Mouse (Mus musculus): ENCODE results near the gene Ggta1. TPM values are rescaled to one million over a fixed set of nuclear protein-coding genes. Genes with fewer than 3 reads are reported as not detected.

The Ggta1 gene
- polyA plus RNA-seq (2014; fragmentation: Nextera tagmentation; extraction: Ambion mirVana) = 37.9 and 39.4 TPM in 2 replicates

DNA sequence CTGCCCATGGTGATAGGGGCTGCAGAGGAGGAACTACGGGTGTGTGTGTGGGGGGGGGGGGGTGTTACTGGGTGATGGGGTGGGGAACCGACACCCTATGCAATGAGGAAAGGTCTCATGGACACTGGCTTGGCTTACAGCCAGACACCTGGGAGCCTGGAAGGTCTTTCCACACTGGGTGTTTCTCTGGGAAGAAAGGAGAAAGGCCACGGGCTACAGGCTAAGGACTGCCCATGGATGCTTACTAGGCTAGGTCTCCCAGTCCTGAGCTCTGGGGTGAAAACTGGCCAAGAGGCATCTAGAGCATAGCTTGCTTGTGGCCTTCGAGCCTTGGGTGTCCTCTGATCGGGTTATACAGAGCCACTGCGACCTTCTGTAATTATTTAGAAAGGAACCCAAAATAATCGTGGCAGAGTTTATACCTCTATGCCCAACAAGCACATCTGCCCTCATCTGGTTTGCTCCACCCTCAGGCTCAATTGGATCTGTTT, at the start of gene Ggta1:
Gene Ggta1, minus strand, starts transcription at position 441 of the 491 bp plus-strand sequence.
- peak within 1 kb of the TSS; percentile 86 for H3K9ac ChIP-seq (ENCODE audit: low read length)
- H3K4me1 ChIP-seq (ENCODE audit: control insufficient read depth in 2 of 2, insufficient read depth in 2 of 2, low read length in 2 of 2) = peaks cover 13 to 20% of the 10 kb centered on the region in 2 experiments
- no peaks in the 10 kb centered on the region for H3K9me3 ChIP-seq (ENCODE audit: control insufficient read depth, low read length)
- 15% methylated on average over 7 of the region's 7 CpGs for WGBS
- no peaks in the 10 kb centered on the region for H3K27me3 ChIP-seq (ENCODE audit: control insufficient read depth, insufficient read depth, low read length)
- no peak for ATAC-seq (ENCODE audit: insufficient number of reproducible peaks, insufficient read depth, low FRiP score, low read depth)
- H3K27ac ChIP-seq (replicated peaks in 1 of 2; ENCODE audit: control insufficient read depth in 1 of 2, insufficient read depth in 1 of 2, low read depth in 2 of 2, low read length in 2 of 2) = peak within 1 kb of the TSS; percentile 80 to 89
- peak within 1 kb of the TSS; percentile 67 to 77 for H3K4me3 ChIP-seq (ENCODE audit: control insufficient read depth in 1 of 2, insufficient read depth in 1 of 2, low read depth in 1 of 2, low read length in 2 of 2)
- H3K4me2 ChIP-seq (ENCODE audit: low read length) = peak within 1 kb of the TSS; percentile 95
- peaks cover under 1% of the 10 kb centered on the region; the same call in 1 of the 2 replicates for H3K36me3 ChIP-seq (ENCODE audit: control insufficient read depth, insufficient read depth, low read length)

DNA sequence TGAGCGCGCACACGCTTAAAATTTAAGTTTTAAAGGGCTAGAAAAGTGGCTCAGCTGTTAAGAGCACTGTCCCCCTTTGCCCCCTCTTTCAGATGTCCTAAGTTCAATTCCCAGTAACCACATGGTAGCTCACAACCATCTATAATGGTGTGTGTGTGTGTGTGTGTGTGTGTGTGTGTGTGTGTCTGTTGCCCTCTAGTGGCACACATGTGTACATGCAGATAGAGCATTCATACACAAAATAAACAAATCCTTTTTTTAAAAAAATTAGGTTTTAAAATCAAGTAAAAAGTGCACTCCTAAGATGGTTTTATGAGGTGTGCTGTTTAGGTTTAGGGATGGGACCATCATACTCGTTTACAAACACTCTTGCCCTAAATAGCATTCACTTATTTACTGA, 49.2 kb upstream of the Ggta1 start:
- Histone ChIP-seq H3K4me1 (ENCODE audit: control insufficient read depth in 2 of 2, insufficient read depth in 2 of 2, low read length in 2 of 2) (peaks cover 37 to 51% of the 10 kb centered on the region in 2 experiments), H3K4me2 (ENCODE audit: low read length) (no peak overlapping the region), H3K4me3 (ENCODE audit: control insufficient read depth in 1 of 2, insufficient read depth in 1 of 2, low read depth in 1 of 2, low read length in 2 of 2) (no peak overlapping the region), H3K27me3 (ENCODE audit: control insufficient read depth, insufficient read depth, low read length) (no peaks in the 10 kb centered on the region), H3K9ac (ENCODE audit: low read length) (no peak overlapping the region), H3K9me3 (ENCODE audit: control insufficient read depth, low read length) (no peaks in the 10 kb centered on the region), H3K36me3 (ENCODE audit: control insufficient read depth, insufficient read depth, low read length) (no peaks in the 10 kb centered on the region), H3K27ac (replicated peaks in 1 of 2; ENCODE audit: control insufficient read depth in 1 of 2, insufficient read depth in 1 of 2, low read depth in 2 of 2, low read length in 2 of 2) (no peak overlapping the region)
- 95% methylated on average over 4 of the region's 4 CpGs for WGBS
- ATAC-seq (ENCODE audit: insufficient number of reproducible peaks, insufficient read depth, low FRiP score, low read depth) = no peak

DNA sequence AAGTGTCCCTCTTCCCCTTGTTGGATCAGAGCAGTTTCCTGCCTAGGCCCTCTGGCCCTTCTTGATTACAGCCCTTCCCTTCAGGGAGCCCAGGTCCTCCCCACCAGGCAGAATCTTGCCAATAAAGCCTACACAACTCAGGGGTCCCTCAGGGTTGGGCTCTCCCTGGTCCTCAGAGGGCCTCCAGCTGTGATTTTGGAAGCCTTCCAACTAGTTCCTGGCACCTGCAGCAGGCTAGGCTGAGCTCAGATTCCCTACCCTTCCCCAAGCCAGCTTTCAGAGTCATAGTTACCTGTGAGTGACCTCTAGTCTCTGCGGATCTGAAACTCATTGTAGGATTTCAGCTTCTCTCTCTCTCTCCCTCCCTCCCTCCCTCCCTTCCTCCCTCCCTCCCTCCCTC, 47.9 kb upstream of the Ggta1 start:
- no peak overlapping the region for H3K9ac ChIP-seq (ENCODE audit: low read length)
- H3K4me1 ChIP-seq (ENCODE audit: control insufficient read depth in 2 of 2, insufficient read depth in 2 of 2, low read length in 2 of 2) = peaks cover 47 to 63% of the 10 kb centered on the region in 2 experiments
- H3K4me2 ChIP-seq (ENCODE audit: low read length) = no peak overlapping the region
- no peak for ATAC-seq (ENCODE audit: insufficient number of reproducible peaks, insufficient read depth, low FRiP score, low read depth)
- H3K27me3 ChIP-seq (ENCODE audit: control insufficient read depth, insufficient read depth, low read length) = no peaks in the 10 kb centered on the region
- H3K27ac ChIP-seq (replicated peaks in 1 of 2; ENCODE audit: control insufficient read depth in 1 of 2, insufficient read depth in 1 of 2, low read depth in 2 of 2, low read length in 2 of 2) = peak overlapping the region; percentile 31 to 66; a peak in 2 of 4 replicates
- WGBS = 15% methylated on average over 1 of the region's 1 CpGs
- H3K9me3 ChIP-seq (ENCODE audit: control insufficient read depth, low read length) = no peaks in the 10 kb centered on the region
- no peaks in the 10 kb centered on the region for H3K36me3 ChIP-seq (ENCODE audit: control insufficient read depth, insufficient read depth, low read length)
- no peak overlapping the region for H3K4me3 ChIP-seq (ENCODE audit: control insufficient read depth in 1 of 2, insufficient read depth in 1 of 2, low read depth in 1 of 2, low read length in 2 of 2)

DNA sequence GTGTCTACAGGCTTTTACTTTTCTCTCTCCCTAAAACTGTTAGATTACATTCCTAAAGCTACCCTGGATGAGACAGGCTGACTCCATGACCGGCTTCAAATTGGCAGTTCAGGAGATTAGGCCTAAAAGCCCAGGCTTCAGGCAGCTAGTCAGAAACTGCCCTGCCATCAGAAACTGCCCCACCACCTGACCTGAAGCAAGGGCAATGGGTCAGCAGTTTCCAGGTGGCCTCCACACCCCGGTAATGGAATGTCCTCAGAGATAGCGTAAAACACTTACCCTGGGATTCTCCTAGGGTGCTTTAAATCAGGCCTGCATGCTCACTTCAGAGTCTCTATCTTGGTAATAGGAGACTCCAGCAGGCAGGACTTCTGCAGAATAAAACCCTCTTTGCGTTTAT, 46.9 kb upstream of the Ggta1 start:
- no peak for ATAC-seq (ENCODE audit: insufficient number of reproducible peaks, insufficient read depth, low FRiP score, low read depth)
- Histone ChIP-seq H3K27me3 (ENCODE audit: control insufficient read depth, insufficient read depth, low read length) (no peaks in the 10 kb centered on the region), H3K9me3 (ENCODE audit: control insufficient read depth, low read length) (no peaks in the 10 kb centered on the region), H3K9ac (ENCODE audit: low read length) (no peak overlapping the region; the same call in 1 of the 2 replicates), H3K4me3 (ENCODE audit: control insufficient read depth in 1 of 2, insufficient read depth in 1 of 2, low read depth in 1 of 2, low read length in 2 of 2) (no peak overlapping the region), H3K27ac (replicated peaks in 1 of 2; ENCODE audit: control insufficient read depth in 1 of 2, insufficient read depth in 1 of 2, low read depth in 2 of 2, low read length in 2 of 2) (peak overlapping the region in 1 of 2 experiments; percentile 81; a peak in 3 of 4 replicates), H3K36me3 (ENCODE audit: control insufficient read depth, insufficient read depth, low read length) (no peaks in the 10 kb centered on the region), H3K4me1 (ENCODE audit: control insufficient read depth in 2 of 2, insufficient read depth in 2 of 2, low read length in 2 of 2) (peaks cover 56 to 71% of the 10 kb centered on the region in 2 experiments), H3K4me2 (ENCODE audit: low read length) (no peak overlapping the region)
- WGBS = 28% methylated on average over 4 of the region's 4 CpGs

DNA sequence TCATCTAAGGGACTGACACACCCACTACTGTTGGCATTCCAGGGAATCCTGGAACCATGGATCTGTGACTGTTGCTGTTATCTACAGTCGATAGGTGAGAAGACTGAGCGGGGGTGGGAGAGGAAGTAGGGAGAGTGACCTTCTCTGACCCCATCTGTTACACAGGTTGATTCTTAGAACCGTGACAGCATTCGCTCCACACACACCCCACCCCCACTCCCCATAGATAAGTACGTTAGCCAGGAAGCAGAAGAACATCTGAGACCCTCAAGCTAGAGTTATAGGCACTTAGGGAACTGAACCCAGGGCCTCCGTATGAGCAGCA, 46.3 kb upstream of the Ggta1 start:
- Histone ChIP-seq H3K36me3 (ENCODE audit: control insufficient read depth, insufficient read depth, low read length) (no peaks in the 10 kb centered on the region), H3K9me3 (ENCODE audit: control insufficient read depth, low read length) (no peaks in the 10 kb centered on the region), H3K4me1 (ENCODE audit: control insufficient read depth in 2 of 2, insufficient read depth in 2 of 2, low read length in 2 of 2) (peaks cover 57 to 74% of the 10 kb centered on the region in 2 experiments), H3K9ac (ENCODE audit: low read length) (no peak overlapping the region; the same call in 1 of the 2 replicates), H3K4me2 (ENCODE audit: low read length) (no peak overlapping the region), H3K27ac (replicated peaks in 1 of 2; ENCODE audit: control insufficient read depth in 1 of 2, insufficient read depth in 1 of 2, low read depth in 2 of 2, low read length in 2 of 2) (peak overlapping the region in 1 of 2 experiments; percentile 81), H3K27me3 (ENCODE audit: control insufficient read depth, insufficient read depth, low read length) (no peaks in the 10 kb centered on the region), H3K4me3 (ENCODE audit: control insufficient read depth in 1 of 2, insufficient read depth in 1 of 2, low read depth in 1 of 2, low read length in 2 of 2) (no peak overlapping the region)
- ATAC-seq (ENCODE audit: insufficient number of reproducible peaks, insufficient read depth, low FRiP score, low read depth) = no peak
- 11% methylated on average over 6 of the region's 6 CpGs for WGBS

DNA sequence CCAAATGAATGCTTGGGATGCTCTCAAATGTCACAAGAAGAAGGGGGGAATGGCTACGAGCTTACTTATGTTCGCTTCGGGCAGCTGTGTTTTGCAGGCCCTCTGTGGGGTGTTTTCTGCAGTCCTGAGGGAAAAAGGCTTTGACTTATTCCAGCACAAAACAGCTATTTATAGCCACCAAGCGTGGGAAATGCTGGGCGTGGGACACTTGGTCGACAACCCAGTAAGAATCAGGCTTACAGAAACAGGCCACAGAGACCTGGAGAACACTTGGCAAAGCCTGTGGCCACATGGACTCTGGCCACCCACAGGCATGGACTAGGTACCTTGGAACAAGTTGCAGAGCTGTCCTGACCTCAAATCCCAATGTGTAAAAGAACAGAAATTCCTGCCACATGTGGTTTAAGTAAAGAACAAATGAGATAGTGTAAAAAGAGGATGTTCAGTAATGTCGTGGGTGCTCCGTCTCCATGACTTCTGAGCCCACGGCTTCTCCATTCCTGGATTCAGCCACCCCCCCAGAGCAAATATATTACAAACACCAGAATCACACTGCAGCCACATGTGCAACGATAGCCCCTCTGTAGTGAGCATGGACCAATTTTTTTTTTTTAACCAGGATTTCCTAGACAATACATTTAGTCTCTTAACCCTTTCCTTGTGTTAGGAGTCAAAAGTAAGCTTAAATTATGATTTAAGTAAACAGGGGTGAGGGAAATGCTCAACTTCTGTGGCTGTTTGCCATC, 45.7 kb upstream of the Ggta1 start:
- Histone ChIP-seq H3K4me2 (ENCODE audit: low read length) (no peak overlapping the region), H3K9me3 (ENCODE audit: control insufficient read depth, low read length) (no peaks in the 10 kb centered on the region), H3K4me1 (ENCODE audit: control insufficient read depth in 2 of 2, insufficient read depth in 2 of 2, low read length in 2 of 2) (peaks cover 57 to 74% of the 10 kb centered on the region in 2 experiments), H3K4me3 (ENCODE audit: control insufficient read depth in 1 of 2, insufficient read depth in 1 of 2, low read depth in 1 of 2, low read length in 2 of 2) (no peak overlapping the region), H3K27me3 (ENCODE audit: control insufficient read depth, insufficient read depth, low read length) (no peaks in the 10 kb centered on the region), H3K9ac (ENCODE audit: low read length) (0 out of 2 replicates have a peak overlapping the region, but pooled peaks have one; percentile 8), H3K36me3 (ENCODE audit: control insufficient read depth, insufficient read depth, low read length) (no peaks in the 10 kb centered on the region), H3K27ac (replicated peaks in 1 of 2; ENCODE audit: control insufficient read depth in 1 of 2, insufficient read depth in 1 of 2, low read depth in 2 of 2, low read length in 2 of 2) (peak overlapping the region; percentile 70 to 81)
- no peak for ATAC-seq (ENCODE audit: insufficient number of reproducible peaks, insufficient read depth, low FRiP score, low read depth)
- 22% methylated on average over 10 of the region's 10 CpGs for WGBS

DNA sequence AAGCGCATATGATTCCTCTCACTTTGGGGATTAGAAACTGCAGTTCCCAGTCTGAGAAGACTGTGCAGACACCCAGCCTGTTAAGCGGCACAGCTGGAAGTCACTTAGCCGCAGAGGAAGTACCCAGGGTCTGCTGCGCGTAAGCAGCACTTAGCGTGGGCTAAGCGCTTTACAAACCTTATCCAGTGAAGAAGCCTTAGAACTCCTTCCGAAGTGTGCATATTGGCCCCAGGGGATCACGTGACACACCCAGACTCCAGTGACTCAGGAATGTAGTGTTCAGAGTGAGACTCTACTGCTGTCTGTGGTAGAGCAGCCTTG, 44.1 kb upstream of the Ggta1 start:
- Histone ChIP-seq H3K9ac (ENCODE audit: low read length) (no peak overlapping the region; the same call in 1 of the 2 replicates), H3K27me3 (ENCODE audit: control insufficient read depth, insufficient read depth, low read length) (no peaks in the 10 kb centered on the region), H3K9me3 (ENCODE audit: control insufficient read depth, low read length) (no peaks in the 10 kb centered on the region), H3K4me2 (ENCODE audit: low read length) (no peak overlapping the region), H3K36me3 (ENCODE audit: control insufficient read depth, insufficient read depth, low read length) (no peaks in the 10 kb centered on the region), H3K27ac (replicated peaks in 1 of 2; ENCODE audit: control insufficient read depth in 1 of 2, insufficient read depth in 1 of 2, low read depth in 2 of 2, low read length in 2 of 2) (peak overlapping the region; percentile 3 to 81), H3K4me1 (ENCODE audit: control insufficient read depth in 2 of 2, insufficient read depth in 2 of 2, low read length in 2 of 2) (peaks cover 64 to 78% of the 10 kb centered on the region in 2 experiments), H3K4me3 (ENCODE audit: control insufficient read depth in 1 of 2, insufficient read depth in 1 of 2, low read depth in 1 of 2, low read length in 2 of 2) (no peak overlapping the region)
- ATAC-seq (ENCODE audit: insufficient number of reproducible peaks, insufficient read depth, low FRiP score, low read depth) = no peak
- 33% methylated on average over 9 of the region's 9 CpGs for WGBS
